Mouse (Mus musculus) neural tube, embryonic 11.5 days (tissue): ENCODE measurements at regions not wholly inside any gene's neighbourhood (a gene's known extent, or its start where the extent isn't known, plus 50 kb on each side); places are given as distances from the start of the nearest gene placed in this dataset.

Source experiments
- ATAC-seq: fragments of 200-750 bp; cut with Nextera tagmentation; 2 replicates; pipeline ENCODE4 v1.8.0; 2017; ENCODE audit warnings: moderate number of reproducible peaks, mild to moderate bottlenecking, moderate TSS enrichment, moderate library complexity; ENCODE audit not compliant: insufficient read depth, low FRiP score, low TSS enrichment
- DNase-seq: peaks from one replicate; pipeline ENCODE4 v3.0.0-alpha.2; 2015; ENCODE audit warnings: low spot score
- H3K27ac ChIP-seq: fragments of 300-500 bp; sonication (generic); 2 replicates; pipeline ENCODE4 v1.5.1; 2014; ENCODE audit warnings: low read depth, mild to moderate bottlenecking, low read length
- H3K27me3 ChIP-seq: fragments of 300-500 bp; sonication (generic); 2 replicates; pipeline ENCODE4 v1.6.1; 2014; ENCODE audit warnings: mild to moderate bottlenecking, low read length, mixed read lengths; ENCODE audit not compliant: control insufficient read depth, insufficient read depth
- H3K36me3 ChIP-seq: fragments of 300-500 bp; sonication (generic); 2 replicates; pipeline ENCODE4 v1.6.1; 2014; ENCODE audit warnings: mild to moderate bottlenecking, low read length, moderate library complexity, mixed read lengths; ENCODE audit not compliant: control insufficient read depth, insufficient read depth
- H3K4me1 ChIP-seq: fragments of 300-500 bp; sonication (generic); 2 replicates; pipeline ENCODE4 v1.6.1; 2014; ENCODE audit warnings: low read length, mixed read lengths; ENCODE audit not compliant: control insufficient read depth, insufficient read depth
- H3K4me2 ChIP-seq: fragments of 300-500 bp; sonication (generic); 2 replicates; pipeline ENCODE4 v1.6.1; 2014; ENCODE audit warnings: low read depth, mild to moderate bottlenecking, moderate library complexity
- H3K4me3 ChIP-seq: fragments of 300-500 bp; sonication (generic); 2 replicates; pipeline ENCODE4 v1.5.1; 2014; ENCODE audit warnings: low read depth, low read length
- H3K9ac ChIP-seq: fragments of 300-500 bp; sonication (generic); 2 replicates; pipeline ENCODE4 v1.6.1; 2014; ENCODE audit warnings: mild to moderate bottlenecking, low read length
- H3K9me3 ChIP-seq: fragments of 300-500 bp; sonication (generic); 2 replicates; pipeline ENCODE4 v1.6.1; 2016; ENCODE audit warnings: low read length; ENCODE audit not compliant: control insufficient read depth
- WGBS: fragments of 180-500 bp; shearing (Covaris S2); extraction: QIAGEN DNeasy Blood & Tissue Kit; methylation state at CpG from one replicate; pipeline ENCODE4 v1.1.7; 2014; 5-methylcytosine and 5-hydroxymethylcytosine counted together

- ATAC-seq (no peak), DNase-seq (no peak)
- H3K4me3 ChIP-seq = no peak overlapping the region
- H3K9ac ChIP-seq = no peak overlapping the region
- no peaks in the 10 kb centered on the region for H3K27me3 ChIP-seq
- no peaks in the 10 kb centered on the region for H3K9me3 ChIP-seq
- no peak overlapping the region for H3K27ac ChIP-seq
- 92% methylated on average over 2 of the region's 2 CpGs for WGBS
- no peak overlapping the region for H3K4me2 ChIP-seq
- no peaks in the 10 kb centered on the region for H3K4me1 ChIP-seq
- no peaks in the 10 kb centered on the region for H3K36me3 ChIP-seq
These were observed 71.0 kb upstream of the Rxfp2 start for GRCm38 (mm10) chr5:149947491-149947890.

- Histone ChIP-seq H3K4me2 (no peak overlapping the region), H3K27ac (no peak overlapping the region), H3K9me3 (no peaks in the 10 kb centered on the region), H3K27me3 (no peaks in the 10 kb centered on the region), H3K36me3 (no peaks in the 10 kb centered on the region), H3K9ac (no peak overlapping the region), H3K4me3 (no peak overlapping the region), H3K4me1 (no peaks in the 10 kb centered on the region)
- ATAC-seq (no peak), DNase-seq (no peak)
- WGBS = 85% methylated on average over 4 of the region's 4 CpGs
These were observed 61.5 kb upstream of the Rxfp2 start for GRCm38 (mm10) chr5:149956931-149957330.

- 89% methylated on average over 11 of the region's 11 CpGs for WGBS
- DNase-seq = no peak
- Histone ChIP-seq H3K4me1 (no peaks in the 10 kb centered on the region), H3K9ac (no peak overlapping the region), H3K27me3 (no peaks in the 10 kb centered on the region), H3K27ac (no peak overlapping the region), H3K36me3 (no peaks in the 10 kb centered on the region), H3K4me3 (no peak overlapping the region), H3K9me3 (no peaks in the 10 kb centered on the region), H3K4me2 (no peak overlapping the region)
- no peak for ATAC-seq
These were observed 57.3 kb upstream of the Rxfp2 start for GRCm38 (mm10) chr5:149961178-149961577.

GRCm38 (mm10) chr5:149964748-149965147 is 53.7 kb upstream of the Rxfp2 start:
- ATAC-seq (no peak), DNase-seq (no peak)
- peak overlapping the region; percentile 16; the same call in 1 of the 2 replicates for H3K4me2 ChIP-seq

More at GRCm38 (mm10) chr5:149964748-149965147, 53.7 kb upstream of the Rxfp2 start:
- no peaks in the 10 kb centered on the region for H3K4me1 ChIP-seq
- no peaks in the 10 kb centered on the region for H3K36me3 ChIP-seq
- 27% methylated on average over 13 of the region's 13 CpGs for WGBS
- no peak overlapping the region for H3K27ac ChIP-seq
- H3K9me3 ChIP-seq = no peaks in the 10 kb centered on the region
- H3K4me3 ChIP-seq = no peak overlapping the region
- H3K9ac ChIP-seq = no peak overlapping the region
- H3K27me3 ChIP-seq = no peaks in the 10 kb centered on the region
